Mouse (Mus musculus) ES-CJ7 (cell line): ENCODE measurements around the gene Cyp19a1.

Source experiments
- DNase-seq: peaks from one replicate; pipeline ENCODE4 v3.0.0; 2011; ENCODE audit warnings: low read depth, low spot score

Gene Cyp19a1

GRCm38 (mm10) chr9:54268010-54268409 is at the start of gene Cyp19a1:
TSS of gene Cyp19a1 (minus strand) at chr9:54268110.
- DNase-seq, result no peak

- no peak for DNase-seq
Measured at GRCm38 (mm10) chr9:54316363-54316762, 48.5 kb upstream of the Cyp19a1 start.

DNA sequence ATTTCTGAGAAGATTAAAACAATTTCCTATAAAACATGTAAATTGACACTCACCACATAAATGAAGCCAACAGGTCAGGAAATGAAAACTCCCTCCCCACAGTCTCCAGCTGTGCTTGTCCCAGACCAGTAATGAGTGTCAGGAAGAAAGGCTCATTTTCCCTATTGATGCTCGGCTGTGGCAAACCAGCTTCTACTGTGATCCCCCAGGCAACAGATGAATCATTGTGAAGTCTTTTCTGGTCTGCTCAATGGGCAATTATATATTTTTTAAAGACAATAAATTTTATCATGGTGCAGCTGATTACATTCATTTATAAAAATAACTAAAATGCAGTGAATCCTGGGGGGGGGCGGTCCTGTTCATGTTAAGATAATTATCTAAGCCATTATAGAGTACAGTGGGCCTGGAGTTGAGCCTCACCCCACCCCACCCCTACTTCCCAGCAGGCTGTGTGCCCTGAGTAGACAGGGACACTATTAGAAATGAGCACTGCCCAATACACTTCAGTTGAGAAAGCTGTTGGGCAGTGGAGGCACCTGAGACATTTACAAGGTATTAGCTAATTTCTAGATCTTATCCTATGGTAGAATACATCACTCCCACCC is 40.9 kb upstream of the Cyp19a1 start:
- no peak for DNase-seq

GRCm38 (mm10) chr9:54308209-54308608 is 40.3 kb upstream of the Cyp19a1 start:
- no peak for DNase-seq

- no peak for DNase-seq
Measured at GRCm38 (mm10) chr9:54301255-54301654, 33.3 kb upstream of the Cyp19a1 start.

GRCm38 (mm10) chr9:54299792-54300191 is 31.9 kb upstream of the Cyp19a1 start:
- DNase-seq, result peak; percentile 17

- DNase-seq, result no peak
Measured at GRCm38 (mm10) chr9:54299389-54299788, 31.5 kb upstream of the Cyp19a1 start.

- no peak for DNase-seq
Measured at GRCm38 (mm10) chr9:54287804-54288203, 19.9 kb upstream of the Cyp19a1 start.

- DNase-seq, result peak; percentile 29
Measured at GRCm38 (mm10) chr9:54286331-54286987, 18.5 kb upstream of the Cyp19a1 start, which contains the start of gene Gldn. TSS of gene Gldn (plus strand) at chr9:54286486.

DNA sequence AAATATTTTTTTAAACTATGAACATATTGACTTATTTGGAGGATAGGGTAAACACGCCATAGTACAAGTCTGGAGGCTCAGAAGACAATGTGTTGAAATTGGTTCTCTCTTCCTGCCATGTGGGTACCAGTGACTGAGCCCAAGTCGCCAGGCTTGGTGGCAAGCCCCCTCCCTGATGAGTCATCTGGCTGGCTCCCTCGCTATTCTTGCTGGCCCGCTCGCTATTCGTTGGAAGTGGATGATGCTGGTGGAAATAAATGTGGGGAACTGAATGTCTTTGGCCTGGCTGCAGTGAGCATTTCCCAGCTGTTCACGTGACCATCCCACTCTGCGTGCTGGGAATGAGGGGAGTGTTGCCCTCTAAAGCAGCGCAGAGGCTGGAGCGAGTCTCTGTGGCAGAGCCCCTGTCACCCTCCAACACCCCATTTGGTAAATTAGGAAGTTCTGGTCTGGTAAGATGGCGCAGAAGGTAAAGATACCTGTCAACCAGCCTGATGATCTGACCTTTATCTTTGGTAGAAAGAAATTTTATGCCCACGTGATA is 11.2 kb upstream of the Cyp19a1 start:
- no peak for DNase-seq

DNA sequence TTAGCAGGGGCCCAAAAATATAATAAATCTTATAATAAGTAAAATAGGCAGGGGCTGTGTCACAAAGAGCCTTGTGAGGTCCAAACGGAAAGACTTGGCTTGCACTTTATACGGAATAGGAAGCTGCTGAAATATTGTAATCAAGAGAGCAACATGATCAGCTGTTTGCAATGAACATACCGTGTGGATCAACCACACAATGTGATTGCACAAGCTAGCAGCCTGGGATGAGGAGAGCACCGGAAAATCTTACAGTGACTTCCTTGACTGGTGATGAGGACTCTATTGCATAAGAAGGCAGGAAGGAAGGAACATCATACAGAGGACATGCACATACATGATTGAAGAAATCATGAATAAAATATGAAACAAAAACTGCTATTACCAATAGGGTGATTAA is 7.4 kb upstream of the Cyp19a1 start:
- DNase-seq, result no peak

- DNase-seq, result peak; percentile 19
Measured at GRCm38 (mm10) chr9:54270889-54271288, 3.0 kb upstream of the Cyp19a1 start.

DNA sequence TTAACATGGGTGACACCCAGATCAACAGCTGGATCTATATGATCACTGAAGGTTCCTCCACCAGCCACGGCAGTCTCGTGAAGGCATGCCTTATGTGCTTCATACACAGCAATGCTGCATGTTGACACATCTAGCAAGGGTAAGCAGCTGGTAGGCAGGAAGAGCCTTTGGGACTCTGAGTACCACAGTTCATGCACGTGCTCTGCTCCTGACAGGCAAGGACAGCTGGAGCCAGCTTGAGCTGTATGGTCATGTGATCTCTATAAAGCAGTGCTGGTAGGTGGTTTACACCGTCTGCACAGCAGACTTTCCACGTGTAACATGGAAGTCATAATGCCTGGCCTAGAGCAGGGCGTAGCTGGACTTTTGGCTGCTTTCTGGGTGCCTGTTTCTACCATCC is 2.1 kb upstream of the Cyp19a1 start:
- no peak for DNase-seq

GRCm38 (mm10) chr9:54264754-54265153 is 3.2 kb downstream of the Cyp19a1 start:
- no peak for DNase-seq

GRCm38 (mm10) chr9:54244869-54245665 is 22.8 kb downstream of the Cyp19a1 start:
- DNase-seq, result no peak

- DNase-seq, result no peak
Measured at GRCm38 (mm10) chr9:54227580-54227979, 40.3 kb downstream of the Cyp19a1 start.

DNA sequence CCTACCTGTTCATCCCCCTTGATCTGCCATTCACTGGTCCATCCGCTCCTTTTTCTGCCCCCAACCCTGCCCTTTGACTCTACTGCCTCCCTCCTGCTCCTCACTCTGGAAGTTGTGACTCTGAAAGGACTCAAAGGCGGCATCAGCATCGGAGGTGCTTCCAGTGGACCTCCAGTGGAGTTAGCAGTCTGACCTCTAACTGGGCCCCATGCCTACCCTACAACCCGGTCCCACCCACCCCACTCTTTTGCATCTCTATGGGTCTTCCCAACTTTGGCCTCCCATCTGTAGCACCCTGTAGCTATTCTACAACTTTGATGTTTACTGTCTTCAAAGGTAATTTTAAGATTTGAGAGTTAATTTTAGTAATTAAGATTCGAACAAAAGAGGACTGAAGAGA is 51.4 kb downstream of the Cyp19a1 start:
- DNase-seq, result peak; percentile 75

GRCm38 (mm10) chr9:54214881-54215280 is 53.0 kb downstream of the Cyp19a1 start:
- DNase-seq, result no peak

- peak; percentile 70 for DNase-seq
Measured at GRCm38 (mm10) chr9:54194790-54195189, 73.1 kb downstream of the Cyp19a1 start.

DNA sequence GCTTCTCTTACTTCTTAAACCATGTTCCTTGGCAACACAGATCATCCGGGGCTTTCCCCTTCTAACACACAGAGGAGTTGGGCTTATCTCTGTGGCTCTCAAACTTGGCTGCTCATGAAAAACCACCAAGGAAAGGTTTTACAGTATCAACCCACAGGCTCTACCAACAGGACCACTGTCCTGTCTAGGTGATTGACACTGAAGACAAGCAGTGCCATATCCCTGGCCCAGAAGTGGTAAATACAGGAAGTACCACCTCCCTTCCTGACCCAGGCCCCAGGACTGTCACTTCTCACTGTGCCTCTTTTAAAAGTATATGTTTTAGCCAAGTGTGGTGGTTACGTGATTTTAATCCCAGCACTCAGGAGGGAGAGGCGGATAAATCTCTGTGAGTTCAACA is 76.5 kb downstream of the Cyp19a1 start:
- no peak for DNase-seq

DNA sequence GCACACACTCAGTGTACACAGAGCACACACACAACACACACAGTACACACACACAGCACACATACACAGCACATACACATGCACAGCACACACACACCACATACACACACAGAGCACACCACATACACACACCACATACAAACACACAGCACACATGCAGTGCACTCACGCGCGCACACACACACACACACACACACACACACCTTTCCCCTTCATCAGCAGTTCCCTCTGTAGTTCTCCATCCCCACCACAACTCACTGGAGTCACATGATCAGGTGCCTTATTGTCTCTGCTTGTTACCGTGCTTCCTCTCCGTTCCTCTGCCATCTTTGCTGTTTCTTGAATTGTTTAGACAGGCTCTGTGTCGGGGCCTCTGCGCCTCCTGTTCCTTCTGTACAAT is 85.4 kb downstream of the Cyp19a1 start:
- DNase-seq, result no peak

GRCm38 (mm10) chr9:54181330-54181729 is 86.6 kb downstream of the Cyp19a1 start:
- DNase-seq, result peak; percentile 65
